Mouse (Mus musculus): ENCODE results near the gene Ccn5.

The Ccn5 gene

DNA sequence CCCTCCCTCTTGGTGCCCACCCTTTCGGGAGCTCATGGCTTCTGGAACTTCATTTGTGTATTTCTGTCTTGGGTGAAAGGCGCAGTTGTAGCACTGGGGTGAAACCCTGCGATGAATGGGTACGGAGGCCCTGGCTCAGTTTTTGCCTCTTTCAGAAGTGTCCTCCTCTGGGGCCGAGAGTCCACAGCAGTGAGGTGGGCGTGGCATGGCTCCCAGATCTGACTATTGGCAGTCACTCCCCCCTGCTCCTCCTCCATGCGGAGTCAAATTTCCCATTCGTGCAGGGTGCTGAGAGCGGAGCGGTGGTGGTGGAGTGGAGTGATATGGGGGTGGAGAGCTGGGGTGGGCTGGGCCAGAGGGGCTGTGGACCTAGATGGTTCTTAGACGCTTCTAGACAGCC is 3.1 kb downstream of the Ccn5 start:
- ChIA-PET POLR2A (interaction anchor here in 1 of 4 experiments (1.0 to 1.7 kb wide), 2 partner anchors 14 to 247 kb away, joined by 3 to 9 read pairs; partner anchors contain the start of gene Tomm34), CTCF (interaction anchor here (0.6 to 4.0 kb wide), 9 partner anchors 9 to 1211 kb away, joined by 3 to 25 read pairs (median 8); partner anchors contain the start of gene Kcnk15 (in 1 of the 4))

DNA sequence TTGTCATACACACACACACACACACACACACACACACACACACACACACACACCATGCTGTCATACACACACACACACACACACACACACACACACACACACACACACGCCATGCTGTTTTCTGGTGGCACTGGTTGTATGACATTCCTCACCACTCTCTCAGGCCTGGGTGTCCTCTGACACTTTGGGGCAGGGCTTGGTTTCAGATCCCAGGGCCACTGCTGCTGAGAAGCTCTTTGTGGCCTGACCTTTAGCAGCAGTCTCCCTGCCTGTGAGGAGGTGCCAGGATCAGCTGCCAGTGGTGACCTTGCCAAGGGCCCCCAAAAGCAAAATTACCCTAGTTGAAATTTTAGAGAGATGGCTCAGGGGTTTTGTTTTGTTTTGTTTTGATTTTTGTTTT is 5.2 kb downstream of the Ccn5 start:
- ChIA-PET POLR2A (no interaction called here), CTCF (interaction anchor here in 3 of 4 experiments (1.6 to 4.0 kb wide), 5 partner anchors 12 to 291 kb away, joined by 4 to 25 read pairs (median 10); no protein-coding TSS in a partner anchor)

DNA sequence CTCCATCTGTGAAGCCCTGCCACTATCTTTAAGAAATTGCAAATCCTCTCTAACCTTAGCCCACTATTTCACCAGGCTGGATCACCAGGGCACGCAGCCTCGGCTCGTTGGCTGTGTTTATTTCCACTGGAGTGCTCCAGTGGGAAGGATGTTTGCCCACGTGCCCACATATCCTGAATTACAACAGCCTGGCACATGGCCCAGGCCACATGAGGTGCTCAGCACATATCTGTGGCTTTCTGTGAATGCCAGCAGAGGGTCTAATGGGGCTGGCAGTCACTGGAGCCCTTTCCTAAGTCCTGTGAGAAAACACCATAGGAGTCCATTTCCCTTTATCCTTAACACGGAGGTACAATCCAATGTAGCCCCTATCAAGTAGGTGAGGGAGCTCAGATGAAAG is 5.8 kb downstream of the Ccn5 start:
- ChIA-PET CTCF (interaction anchor here in 3 of 4 experiments (1.6 to 4.0 kb wide), 4 partner anchors 11 to 292 kb away, joined by 4 to 25 read pairs (median 9); no protein-coding TSS in a partner anchor), POLR2A (no interaction called here)

DNA sequence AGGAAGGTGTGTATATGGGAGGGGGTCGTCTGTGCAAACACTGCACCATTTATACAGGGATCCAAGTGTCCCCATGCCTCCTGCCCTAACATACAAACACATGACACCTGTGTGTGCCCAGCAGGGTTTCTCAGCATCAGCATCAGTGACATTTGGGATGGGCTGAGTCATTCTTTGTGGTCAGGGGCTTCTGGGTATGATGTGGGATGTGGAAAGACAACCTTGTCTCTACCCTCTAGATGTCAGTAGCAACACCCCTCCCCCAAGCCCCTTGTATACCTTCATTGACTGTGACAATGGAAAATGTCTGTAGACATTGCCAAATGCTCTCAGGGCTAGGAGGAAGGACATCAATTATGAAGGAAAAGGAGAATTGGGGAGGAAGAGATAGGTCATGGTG is 10.5 kb downstream of the Ccn5 start:
- ChIA-PET POLR2A (no interaction called here), CTCF (no interaction called here)

DNA sequence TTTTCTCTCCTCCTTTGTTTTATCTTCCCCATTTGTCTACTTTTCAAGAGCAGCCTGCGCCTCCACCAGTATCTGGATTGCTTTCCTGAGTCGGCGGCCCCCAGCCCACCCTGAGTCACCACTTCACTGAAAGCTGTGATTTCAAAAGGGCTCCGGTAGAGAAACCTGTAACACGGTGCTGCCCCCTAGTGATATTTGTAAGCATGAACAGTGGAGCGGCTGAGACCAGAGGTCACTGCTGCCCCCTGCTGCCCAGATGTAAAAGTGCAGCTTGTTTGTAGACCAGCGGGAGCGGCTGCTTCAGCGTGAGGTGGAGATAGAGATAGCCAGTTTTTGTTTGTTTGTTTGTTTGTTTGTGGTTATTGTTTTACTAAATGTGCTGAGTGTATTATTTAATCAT is 17.4 kb downstream of the Ccn5 start:
- ChIA-PET POLR2A (interaction anchor here in 3 of 4 experiments (0.6 to 2.4 kb wide), 10 partner anchors 13 to 551 kb away, joined by 3 to 9 read pairs (median 4); partner anchors contain the start of gene Tomm34 (in 1 of the 3)), CTCF (interaction anchor here (0.5 to 6.5 kb wide), 113 partner anchors 8 to 1627 kb away, joined by 3 to 102 read pairs (median 4); partner anchors contain the start of genes Kcnk15 (in 4 of the 4), Ttpal (in 3 of the 4), Ada (in 2 of the 4) and Fitm2 (in 1 of the 4))

DNA sequence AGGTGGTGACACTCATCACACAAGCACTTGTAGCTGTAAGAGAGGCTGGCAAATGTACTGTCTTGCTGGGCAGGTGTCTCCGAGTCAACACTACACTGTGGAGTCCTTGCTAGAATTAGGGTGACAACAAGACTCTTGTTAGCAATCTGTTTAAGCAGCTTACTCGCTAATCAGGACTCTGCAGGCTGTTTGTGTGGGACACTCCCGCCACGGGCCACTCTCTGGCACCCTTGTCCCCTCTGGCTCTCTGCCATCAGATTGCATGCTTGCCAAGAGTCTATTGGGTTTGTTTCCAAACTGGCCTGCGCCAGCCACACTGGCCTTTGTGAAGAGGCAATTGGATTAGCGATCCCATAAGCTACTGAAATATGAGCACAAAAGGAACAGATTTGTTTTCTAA is 18.9 kb downstream of the Ccn5 start:
- CTCF ChIA-PET: interaction anchor here in 3 of 4 experiments (1.5 to 6.5 kb wide), 4 partner anchors 12 to 323 kb away, joined by 3 to 102 read pairs (median 14); partner anchors contain the start of gene Kcnk15 (in 1 of the 3)

DNA sequence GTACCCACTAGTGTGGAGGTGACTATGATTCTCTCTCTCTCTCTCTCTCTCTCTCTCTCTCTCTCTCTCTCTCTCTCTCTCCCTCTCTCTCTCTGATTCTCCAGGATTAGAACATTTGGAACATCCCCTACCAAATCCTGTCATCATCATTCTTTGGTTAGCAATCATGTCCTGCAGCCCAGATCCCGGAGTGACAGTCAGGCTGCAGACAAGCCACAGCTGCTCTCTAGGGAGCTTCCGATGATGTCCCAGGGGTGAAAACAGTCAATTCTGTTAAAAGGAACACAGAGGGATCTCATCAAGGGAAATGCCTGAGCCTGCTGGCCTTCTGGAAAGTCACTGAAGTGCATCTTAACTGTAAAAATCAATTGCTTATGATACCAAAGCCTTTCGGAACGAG is 21.4 kb downstream of the Ccn5 start:
- CTCF ChIA-PET: interaction anchor here in 2 of 4 experiments (0.9 to 6.5 kb wide), 2 partner anchors 10 to 12 kb away, joined by 3 to 102 read pairs; partner anchors contain the start of gene Kcnk15 (in 2 of the 2)
- POLR2A ChIA-PET: no interaction called here

More for the DNA sequence above, 18.9 kb downstream of the Ccn5 start:
- POLR2A ChIA-PET: interaction anchor here in 1 of 4 experiments (0.8 kb wide), 1 partner anchor 9 kb away, joined by 3 read pairs; no protein-coding TSS in a partner anchor

DNA sequence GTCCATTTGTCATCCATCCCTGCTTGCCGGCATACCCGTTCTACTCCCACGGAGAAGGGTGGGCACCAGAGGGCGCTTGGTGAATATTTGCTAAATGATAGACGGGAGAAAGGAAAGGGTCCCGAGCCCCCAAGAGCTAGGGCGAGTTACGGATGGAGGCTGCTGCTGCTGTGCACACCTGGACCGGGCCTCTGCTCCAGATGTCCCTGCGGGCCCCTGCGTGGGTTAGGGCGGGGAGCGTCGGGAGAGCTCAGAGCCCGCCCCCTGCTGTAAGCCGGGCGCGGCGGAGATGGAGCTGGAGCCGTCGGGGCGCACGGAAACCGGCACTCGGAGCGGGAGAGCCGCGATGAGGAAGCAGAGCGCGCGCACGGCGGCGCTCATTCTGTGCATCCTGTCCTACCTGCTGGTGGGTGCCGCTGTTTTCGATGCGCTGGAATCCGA is 32.8 kb downstream of the Ccn5 start, which contains the start of gene Kcnk15:
Gene Kcnk15 (plus strand): TSS at position 191 of the 441 bp plus-strand sequence.
- ChIA-PET POLR2A (interaction anchor here in 3 of 4 experiments (0.8 to 1.2 kb wide), 4 partner anchors 16 to 381 kb away, joined by 3 to 4 read pairs (median 3); partner anchors contain the start of gene Fitm2 (in 1 of the 3)), CTCF (interaction anchor here (0.5 to 6.9 kb wide), 30 partner anchors 9 to 536 kb away, joined by 3 to 102 read pairs (median 4); partner anchors contain the start of genes Ccn5 (in 1 of the 4) and Rims4 (in 1 of the 4))

DNA sequence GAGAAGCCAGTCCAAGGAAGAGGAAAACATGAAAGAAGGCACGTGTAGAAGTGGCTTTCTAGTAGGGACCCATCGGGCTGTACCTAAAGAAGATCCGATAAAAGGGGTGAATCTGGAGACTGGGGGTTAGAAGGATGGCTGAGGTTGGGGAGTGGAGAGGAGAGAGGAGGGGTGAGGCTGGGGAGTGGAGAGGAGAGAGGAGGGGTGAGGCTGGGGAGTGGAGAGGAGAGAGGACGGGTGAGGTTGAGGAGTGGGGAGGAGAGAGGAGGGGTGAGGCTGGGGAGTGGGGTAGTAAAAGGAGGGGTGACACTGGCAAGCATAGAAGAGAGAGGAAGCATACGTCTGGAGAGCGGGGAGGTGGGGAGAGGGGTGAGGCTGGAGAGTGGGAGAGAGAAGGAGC is 36.6 kb downstream of the Ccn5 start:
- ChIA-PET CTCF (interaction anchor here in 3 of 4 experiments (1.4 to 3.5 kb wide), 7 partner anchors 9 to 113 kb away, joined by 3 to 19 read pairs (median 7); no protein-coding TSS in a partner anchor), POLR2A (interaction anchor here in 1 of 4 experiments (0.8 kb wide), 1 partner anchor 486 kb away, joined by 3 read pairs; no protein-coding TSS in a partner anchor)

DNA sequence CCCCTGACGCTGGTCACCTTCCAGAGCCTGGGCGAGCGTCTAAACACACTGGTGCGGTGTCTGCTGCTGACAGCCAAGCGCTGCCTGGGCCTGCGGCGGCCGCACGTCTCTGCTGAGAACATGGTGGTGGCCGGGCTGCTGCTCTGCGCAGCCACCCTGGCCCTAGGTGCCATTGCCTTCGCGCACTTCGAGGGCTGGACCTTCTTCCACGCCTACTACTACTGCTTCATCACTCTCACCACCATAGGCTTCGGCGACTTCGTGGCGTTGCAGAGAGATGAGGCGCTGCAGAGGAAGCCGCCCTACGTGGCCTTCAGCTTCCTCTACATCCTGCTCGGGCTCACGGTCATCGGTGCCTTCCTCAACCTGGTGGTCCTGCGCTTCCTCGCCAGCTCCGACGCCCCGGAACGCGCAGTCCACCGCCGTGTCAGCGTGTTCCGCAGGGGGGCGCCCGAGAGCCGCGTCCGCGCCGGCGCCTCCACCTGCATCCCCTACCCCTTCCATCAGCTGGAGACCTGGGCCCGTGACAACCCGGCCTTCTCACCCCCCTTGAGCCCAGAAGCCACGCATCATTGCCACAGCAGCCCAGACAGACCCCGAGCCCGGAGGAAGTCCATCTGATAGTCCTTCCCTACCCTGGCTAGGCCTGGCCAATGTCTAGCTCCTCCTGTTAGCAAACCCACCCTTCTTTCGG is 37.7 kb downstream of the Ccn5 start:
- ChIA-PET POLR2A (no interaction called here), CTCF (interaction anchor here (0.5 to 3.5 kb wide), 35 partner anchors 8 to 323 kb away, joined by 3 to 19 read pairs (median 4); partner anchors contain the start of genes Pabpc1l (in 1 of the 4) and Rims4 (in 1 of the 4))

DNA sequence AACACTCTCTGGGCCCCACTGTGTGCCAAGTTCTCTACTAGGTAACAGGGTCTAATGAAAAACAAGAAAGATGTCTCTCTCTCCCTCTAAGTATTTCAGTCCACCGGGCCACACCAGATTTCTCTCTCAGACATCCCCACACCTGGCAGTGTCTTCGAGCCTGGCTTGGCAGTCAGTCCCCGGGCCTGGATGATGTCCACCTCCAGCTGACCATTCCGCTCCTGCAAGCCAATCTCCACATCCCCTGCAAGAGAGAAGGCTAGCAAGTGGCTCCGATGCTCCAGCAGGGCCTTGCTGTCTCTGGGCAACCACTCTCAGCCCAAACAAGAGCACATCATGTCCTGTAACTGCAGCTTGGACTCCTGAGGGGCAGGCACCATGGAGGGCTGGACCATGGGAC is 44.6 kb downstream of the Ccn5 start:
- ChIA-PET POLR2A (no interaction called here), CTCF (no interaction called here)

DNA sequence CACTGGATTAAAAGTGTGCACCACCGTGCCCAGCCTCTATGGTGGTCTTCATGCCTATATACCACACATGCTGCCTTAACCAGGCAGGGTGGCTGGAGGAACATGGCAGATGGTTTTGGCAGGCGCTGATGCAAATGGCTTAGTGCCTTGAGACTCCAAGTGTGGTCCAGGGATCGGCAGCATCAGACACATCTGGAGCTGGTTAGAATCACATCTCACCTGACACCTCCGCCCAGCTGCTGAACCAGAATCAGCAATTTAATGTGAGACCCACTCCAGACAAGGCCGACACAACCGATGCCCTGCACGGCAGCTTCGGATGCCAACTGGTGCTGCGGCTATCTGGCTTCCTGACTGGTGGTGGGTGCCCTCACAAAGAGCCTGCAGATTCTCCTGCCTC is 45.4 kb downstream of the Ccn5 start:
- POLR2A ChIA-PET: no interaction called here
- CTCF ChIA-PET: interaction anchor here in 1 of 4 experiments (1.2 kb wide), 1 partner anchor 8 kb away, joined by 3 read pairs; no protein-coding TSS in a partner anchor

DNA sequence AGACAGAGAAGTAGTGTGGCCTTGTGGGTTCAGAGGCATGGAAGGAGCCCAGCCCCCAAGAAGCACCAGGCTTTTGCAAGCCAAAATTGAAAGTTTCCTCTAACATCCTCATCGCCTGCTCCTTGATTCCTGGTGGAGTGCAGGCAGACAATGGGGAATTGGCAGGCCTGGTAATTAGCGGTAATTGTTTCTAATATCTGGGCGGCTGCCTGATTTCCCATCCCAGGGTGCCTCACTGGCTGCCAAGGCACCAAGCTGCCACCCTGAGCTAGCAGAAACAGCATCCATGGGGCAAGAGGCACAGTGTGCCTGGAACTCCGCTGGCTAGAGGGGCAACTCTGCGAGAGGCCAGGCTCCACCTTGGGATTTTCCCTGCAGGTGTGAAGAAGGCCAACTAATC is 49.1 kb downstream of the Ccn5 start:
- CTCF ChIA-PET: interaction anchor here in 2 of 4 experiments (0.8 to 1.1 kb wide), 4 partner anchors 11 to 82 kb away, joined by 3 to 4 read pairs (median 4); no protein-coding TSS in a partner anchor
- POLR2A ChIA-PET: interaction anchor here in 1 of 4 experiments (0.5 kb wide), 1 partner anchor 663 kb away, joined by 4 read pairs; no protein-coding TSS in a partner anchor

DNA sequence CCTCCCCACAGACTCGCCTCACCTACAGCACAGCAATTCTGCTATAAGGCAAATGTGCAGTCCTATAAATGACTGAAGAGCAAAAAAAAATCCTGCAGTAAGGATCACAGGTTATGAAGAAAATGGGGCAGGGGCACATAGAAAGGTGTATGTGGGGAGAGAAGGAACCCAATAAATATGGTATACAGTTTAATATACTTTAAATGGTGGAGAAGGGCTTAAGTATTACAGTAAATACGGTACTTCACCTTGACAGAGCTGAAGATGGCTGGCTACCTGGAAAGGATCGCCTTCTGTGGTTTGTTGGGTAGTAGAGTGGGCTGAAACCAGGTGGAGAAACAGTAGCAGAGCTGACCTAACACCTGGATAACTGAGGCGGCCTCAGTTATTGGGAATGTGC is 50.6 kb downstream of the Ccn5 start:
- ChIA-PET POLR2A (no interaction called here), CTCF (interaction anchor here in 2 of 4 experiments (0.6 to 1.1 kb wide), 4 partner anchors 9 to 600 kb away, joined by 3 to 4 read pairs (median 3); no protein-coding TSS in a partner anchor)

DNA sequence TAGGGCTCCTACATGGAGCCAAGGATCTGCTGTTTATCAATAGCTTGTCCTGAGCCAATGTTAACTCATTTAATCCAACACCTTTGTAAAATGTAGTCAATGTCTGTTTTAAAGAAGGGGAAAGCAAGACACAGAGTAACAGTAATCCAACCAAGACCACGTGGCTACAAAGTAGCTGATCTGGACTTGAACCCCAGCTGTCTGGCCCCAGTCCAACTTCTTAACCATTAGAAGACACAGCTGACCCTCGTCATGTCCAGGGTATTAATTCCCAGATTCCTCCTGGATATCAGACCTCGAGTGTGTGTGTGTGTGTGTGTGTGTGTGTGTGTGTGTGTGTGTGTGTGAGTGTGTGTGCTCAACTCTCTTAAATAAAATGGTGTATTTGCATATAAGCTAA is 51.2 kb downstream of the Ccn5 start:
- POLR2A ChIA-PET: no interaction called here
- CTCF ChIA-PET: interaction anchor here in 3 of 4 experiments (0.6 to 1.4 kb wide), 5 partner anchors 8 to 601 kb away, joined by 3 to 4 read pairs (median 3); no protein-coding TSS in a partner anchor

DNA sequence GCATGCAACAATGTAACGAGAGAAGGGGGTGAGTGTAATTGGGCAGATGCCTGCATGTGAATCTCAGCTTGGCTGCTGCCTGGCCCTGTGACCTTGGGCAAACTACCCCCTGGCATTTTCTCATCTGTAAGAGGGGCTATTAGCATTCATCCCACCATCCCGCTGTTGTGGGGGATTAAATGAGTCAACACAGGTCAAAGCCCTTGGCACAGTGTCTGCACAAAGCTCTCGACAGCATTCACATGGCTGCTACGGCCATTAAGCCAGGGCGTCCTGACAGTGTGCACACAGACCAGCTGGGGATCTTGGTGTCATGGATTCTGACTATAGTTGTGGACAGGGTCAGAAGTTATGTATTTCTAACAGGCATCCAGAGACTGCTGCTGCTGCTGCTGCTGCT is 54.2 kb downstream of the Ccn5 start:
- CTCF ChIA-PET: interaction anchor here (0.5 to 1.4 kb wide), 4 partner anchors 16 to 38 kb away, joined by 3 to 9 read pairs (median 4); no protein-coding TSS in a partner anchor

DNA sequence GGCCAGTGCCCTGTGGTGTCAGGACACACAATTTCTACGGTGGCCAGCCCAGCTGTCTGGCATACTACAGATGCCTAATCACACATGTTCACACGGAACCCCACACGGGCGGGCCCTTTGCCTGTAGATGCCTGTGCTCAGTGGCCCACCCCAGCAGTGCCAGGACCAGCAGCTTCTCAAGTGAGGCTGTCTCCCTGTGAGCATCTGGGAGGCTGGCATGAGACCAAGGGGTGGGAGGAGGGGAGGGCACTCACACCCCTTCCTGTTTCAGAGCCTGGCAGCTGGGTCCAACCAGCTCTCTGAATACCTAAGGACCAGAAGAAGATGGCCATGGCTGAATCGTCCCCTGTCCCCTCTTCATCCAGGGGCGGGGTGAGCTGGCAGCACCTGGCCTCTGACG is 54.8 kb downstream of the Ccn5 start:
- ChIA-PET POLR2A (interaction anchor here in 1 of 4 experiments (1.5 kb wide), 1 partner anchor 39 kb away, joined by 3 read pairs; no protein-coding TSS in a partner anchor), CTCF (interaction anchor here in 3 of 4 experiments (0.5 to 1.4 kb wide), 4 partner anchors 17 to 982 kb away, joined by 3 to 9 read pairs (median 4); no protein-coding TSS in a partner anchor)

More for the DNA sequence above, 54.2 kb downstream of the Ccn5 start:
- POLR2A ChIA-PET: interaction anchor here in 1 of 4 experiments (1.5 kb wide), 1 partner anchor 39 kb away, joined by 3 read pairs; no protein-coding TSS in a partner anchor

DNA sequence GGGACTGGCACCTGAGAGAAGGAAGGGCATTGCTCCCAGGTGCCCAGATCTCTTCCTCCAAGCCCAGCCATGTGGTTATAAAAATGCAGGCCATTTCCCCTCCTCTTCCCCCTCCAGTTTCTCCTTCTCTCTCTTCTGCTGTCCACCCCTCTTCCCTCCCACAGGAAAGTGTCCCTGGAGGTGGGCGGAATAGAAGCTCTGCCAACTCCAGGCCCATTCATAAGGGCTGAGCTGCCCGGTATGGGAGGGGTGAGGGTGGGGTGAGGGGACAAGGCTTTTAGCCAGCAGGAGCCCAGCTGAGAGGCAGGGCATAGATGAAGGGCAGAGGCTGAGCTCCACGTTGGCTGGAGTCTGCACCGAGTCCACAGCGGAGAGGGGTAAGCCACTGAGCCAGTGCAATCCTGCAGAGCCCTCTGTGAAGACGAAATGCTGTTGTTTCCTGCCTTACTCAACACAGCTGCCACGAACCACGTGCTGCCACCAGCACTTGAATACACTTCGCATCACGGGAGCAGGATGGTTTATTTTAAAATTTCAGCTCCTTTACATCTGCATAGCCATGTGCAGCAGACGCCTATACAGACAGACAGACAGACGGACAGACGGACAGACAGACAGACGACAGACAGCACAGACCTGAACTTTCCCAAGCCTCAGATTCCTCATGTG is 56.3 kb downstream of the Ccn5 start:
- CTCF ChIA-PET: interaction anchor here in 2 of 4 experiments (0.7 to 1.5 kb wide), 2 partner anchors 39 to 512 kb away, joined by 3 to 4 read pairs; partner anchors contain the start of gene Slpi (in 1 of the 2)
- POLR2A ChIA-PET: interaction anchor here in 2 of 4 experiments (0.5 kb wide), 2 partner anchors 25 to 141 kb away, joined by 3 read pairs; no protein-coding TSS in a partner anchor

Data from embryonic stem cell, embryonic (primary cell).